20 mouse cellular contexts compared by ENCODE assay signal in the genomic region with DNA sequence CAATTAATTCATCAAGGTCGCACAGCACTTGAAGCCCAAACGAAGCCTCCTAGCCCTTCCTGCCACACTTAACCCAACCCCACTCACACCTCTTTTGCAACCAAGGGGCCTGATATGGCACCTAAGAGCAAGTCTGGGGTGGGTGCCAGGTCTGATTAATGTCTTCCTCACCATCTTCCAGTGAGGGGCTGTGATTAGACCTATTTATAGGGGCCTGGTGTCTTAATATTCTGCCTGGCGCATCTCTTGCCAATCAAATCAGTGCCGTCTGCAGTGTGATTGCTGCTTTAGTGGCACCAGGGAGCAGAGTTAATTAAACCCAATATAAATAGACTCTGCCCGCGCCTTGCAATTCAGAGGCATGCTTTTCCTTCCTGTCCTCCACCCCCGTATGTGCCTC. TPM values are rescaled to one million over a fixed set of nuclear protein-coding genes. Genes with fewer than 3 reads are reported as not detected.
DNase-seq lines count a peak whose midpoint lies in the region; ATAC-seq lines count a peak whose summit lies in the region.
"Had no signal": no experiment of that assay in that cellular context is flagged by ENCODE, and none has a peak within 500 bp of the region (broad histone marks: within the 10 kb centered on the region; RNA-seq: fewer than 3 reads in every experiment).

No protein-coding gene starts in this region.

- no peaks in the 10 kb centered on the region for H3K27me3 ChIP-seq in forebrain, embryonic 13.5 days
- no peaks in the 10 kb centered on the region for H3K27me3 ChIP-seq in forebrain, embryonic 10.5 days (ENCODE audit: poor library complexity, severe bottlenecking)
- H3K27me3 ChIP-seq in kidney, embryonic 15.5 days = no peaks in the 10 kb centered on the region
- no peaks in the 10 kb centered on the region for H3K27me3 ChIP-seq in neural tube, embryonic 13.5 days
- H3K27me3 ChIP-seq in neural tube, embryonic 15.5 days (replicated peaks) = no peaks in the 10 kb centered on the region
- H3K27me3 ChIP-seq: intestine, embryonic 15.5 days; liver, embryonic 13.5 days; stomach, embryonic 15.5 days had no signal

- 0 out of 2 replicates have a peak, but pooled peaks have one; percentile 48 for ATAC-seq in forebrain, embryonic 13.5 days
- ATAC-seq in kidney, embryonic 15.5 days (replicated peaks; ENCODE audit: low FRiP score) = peak; percentile 29; the same call in 1 of the 2 replicates
- ATAC-seq in neural tube, embryonic 13.5 days (ENCODE audit: low read depth) = peak; percentile 33; the same call in 1 of the 2 replicates
- peak; percentile 69 for ATAC-seq in neural tube, embryonic 15.5 days (ENCODE audit: low FRiP score)
- ATAC-seq: intestine, embryonic 15.5 days had no signal

- no peak overlapping the region for H3K27ac ChIP-seq in forebrain, embryonic 13.5 days
- no peak overlapping the region for H3K27ac ChIP-seq in forebrain, embryonic 10.5 days
- no peak overlapping the region for H3K27ac ChIP-seq in kidney, embryonic 15.5 days
- H3K27ac ChIP-seq in neural tube, embryonic 13.5 days (replicated peaks) = peak overlapping the region; percentile 59
- peak overlapping the region; percentile 39; the same call in 1 of the 2 replicates for H3K27ac ChIP-seq in neural tube, embryonic 15.5 days (replicated peaks)
- H3K27ac ChIP-seq: intestine, embryonic 15.5 days; liver, embryonic 13.5 days; stomach, embryonic 15.5 days had no signal

- 59% methylated on average over 7 of the region's 7 CpGs for WGBS in forebrain, embryonic 13.5 days
- 92% methylated on average over 7 of the region's 7 CpGs for WGBS in forebrain, embryonic 10.5 days
- WGBS in kidney, embryonic 15.5 days = 64% methylated on average over 7 of the region's 7 CpGs
- WGBS in neural tube, embryonic 13.5 days = 65% methylated on average over 7 of the region's 7 CpGs
- WGBS in neural tube, embryonic 15.5 days = 47% methylated on average over 7 of the region's 7 CpGs

- no peak for DNase-seq in forebrain, embryonic 10.5 days (ENCODE audit: extremely low spot score, low spot score)
- no peak for DNase-seq in kidney, postnatal 14 days
- DNase-seq in neural tube, embryonic 10.5 days (ENCODE audit: extremely low spot score, low spot score) = no peak
- DNase-seq in cerebellum, postnatal 25 days = no peak
- DNase-seq: adrenal gland, postnatal 10 days; cerebellum, adult 8-10 months; heart, adult 18-20 months; heart, postnatal 36 days; kidney, adult 8-10 months; kidney, postnatal 36 days; liver, embryonic 13.5 days; lung, embryonic 14.5 days; thymus, postnatal 4 days had no signal

- no peak overlapping the region for H3K9ac ChIP-seq in forebrain, embryonic 13.5 days
- no peak overlapping the region for H3K9ac ChIP-seq in kidney, embryonic 15.5 days
- H3K9ac ChIP-seq in neural tube, embryonic 13.5 days = no peak overlapping the region
- H3K9ac ChIP-seq in neural tube, embryonic 15.5 days (replicated peaks) = no peak overlapping the region
- H3K9ac ChIP-seq: intestine, embryonic 15.5 days; liver, embryonic 13.5 days; lung, embryonic 14.5 days; stomach, embryonic 15.5 days had no signal

- no peak overlapping the region for H3K4me2 ChIP-seq in forebrain, embryonic 13.5 days
- no peak overlapping the region for H3K4me2 ChIP-seq in kidney, embryonic 15.5 days
- H3K4me2 ChIP-seq in neural tube, embryonic 13.5 days = no peak overlapping the region
- no peak overlapping the region for H3K4me2 ChIP-seq in neural tube, embryonic 15.5 days
- H3K4me2 ChIP-seq: intestine, embryonic 15.5 days; liver, embryonic 13.5 days; lung, embryonic 14.5 days; stomach, embryonic 15.5 days had no signal

- no peaks in the 10 kb centered on the region for H3K9me3 ChIP-seq in forebrain, embryonic 13.5 days (replicated peaks)
- no peaks in the 10 kb centered on the region for H3K9me3 ChIP-seq in forebrain, embryonic 10.5 days
- no peaks in the 10 kb centered on the region for H3K9me3 ChIP-seq in kidney, embryonic 15.5 days (replicated peaks)
- H3K9me3 ChIP-seq in neural tube, embryonic 13.5 days = no peaks in the 10 kb centered on the region
- no peaks in the 10 kb centered on the region for H3K9me3 ChIP-seq in neural tube, embryonic 15.5 days (replicated peaks)
- H3K9me3 ChIP-seq: intestine, embryonic 15.5 days; liver, embryonic 13.5 days; stomach, embryonic 15.5 days had no signal

- H3K4me1 ChIP-seq in forebrain, embryonic 13.5 days = no peaks in the 10 kb centered on the region
- no peaks in the 10 kb centered on the region for H3K4me1 ChIP-seq in forebrain, embryonic 10.5 days
- H3K4me1 ChIP-seq in kidney, embryonic 15.5 days = no peaks in the 10 kb centered on the region
- peaks cover 5% of the 10 kb centered on the region; the same call in 1 of the 2 replicates for H3K4me1 ChIP-seq in neural tube, embryonic 13.5 days (replicated peaks)
- H3K4me1 ChIP-seq in neural tube, embryonic 15.5 days = peaks cover 5% of the 10 kb centered on the region; the same call in 1 of the 2 replicates
- H3K4me1 ChIP-seq: intestine, embryonic 15.5 days; liver, embryonic 13.5 days; stomach, embryonic 15.5 days had no signal

- no peaks in the 10 kb centered on the region for H3K36me3 ChIP-seq in forebrain, embryonic 13.5 days (ENCODE audit: poor library complexity, severe bottlenecking)
- H3K36me3 ChIP-seq in forebrain, embryonic 10.5 days (replicated peaks) = no peaks in the 10 kb centered on the region
- H3K36me3 ChIP-seq in kidney, embryonic 15.5 days = no peaks in the 10 kb centered on the region
- no peaks in the 10 kb centered on the region for H3K36me3 ChIP-seq in neural tube, embryonic 13.5 days
- no peaks in the 10 kb centered on the region for H3K36me3 ChIP-seq in neural tube, embryonic 15.5 days
- H3K36me3 ChIP-seq: intestine, embryonic 15.5 days; liver, embryonic 13.5 days; stomach, embryonic 15.5 days had no signal

- no peak overlapping the region for H3K4me3 ChIP-seq in forebrain, embryonic 13.5 days
- no peak overlapping the region for H3K4me3 ChIP-seq in forebrain, embryonic 10.5 days
- no peak overlapping the region for H3K4me3 ChIP-seq in kidney, embryonic 15.5 days (replicated peaks)
- no peak overlapping the region for H3K4me3 ChIP-seq in neural tube, embryonic 13.5 days
- H3K4me3 ChIP-seq in neural tube, embryonic 15.5 days (replicated peaks) = no peak overlapping the region
- H3K4me3 ChIP-seq: intestine, embryonic 15.5 days; liver, embryonic 13.5 days; stomach, embryonic 15.5 days had no signal

RNA-seq across cellular contexts. Expression of gene Iqsec3, which starts 36.4 kb away (rescaled TPM):
- 2.7 and 3.5 TPM in 2 replicates for polyA plus RNA-seq in forebrain, embryonic 13.5 days (2015; fragmentation: Nextera tagmentation; extraction: Ambion mirVana)
- 0.09 and 0.20 TPM in 2 replicates for polyA plus RNA-seq in forebrain, embryonic 10.5 days (2016; fragmentation: Nextera tagmentation; extraction: Ambion mirVana)
- polyA plus RNA-seq in kidney, embryonic 15.5 days (2015; fragmentation: Nextera tagmentation; extraction: Ambion mirVana) = 0.14 and 0.21 TPM in 2 replicates
- polyA plus RNA-seq in neural tube, embryonic 13.5 days (2015; fragmentation: Nextera tagmentation; extraction: Ambion mirVana) = 13.6 and 14.0 TPM in 2 replicates
- polyA plus RNA-seq in neural tube, embryonic 15.5 days (2015; fragmentation: Nextera tagmentation; extraction: Ambion mirVana) = 14.6 and 18.7 TPM in 2 replicates
- polyA plus RNA-seq: heart, embryonic 14.5 days; liver, embryonic 13.5 days; lung, embryonic 14.5 days had no signal

Comparison
In these comparisons a context has a peak if more than half of its experiments do, and no peak if none do; other contexts are left out.
1. H3K27ac ChIP-seq: peak in neural tube, embryonic 13.5 days (single experiment) and neural tube, embryonic 15.5 days (single experiment); none in forebrain, embryonic 13.5 days (single experiment), forebrain, embryonic 10.5 days (single experiment) and kidney, embryonic 15.5 days (single experiment).
2. Peak in every context shown above with its lines, with median percentiles within 50 percentile points of each other: ATAC-seq.